Mouse (Mus musculus): ENCODE results near the gene Ppfibp2. TPM values are rescaled to one million over a fixed set of nuclear protein-coding genes. Genes with fewer than 3 reads are reported as not detected.

Gene Ppfibp2
- total RNA-seq, 2 experiments from 2014 or later = 5.0 to 6.5 TPM

Other genes with a start within 250 kb of the Ppfibp2 start
- gene Syt9, start 224.5 kb upstream of the Ppfibp2 start, total RNA-seq (2021) = 10 to 100 TPM in 1 of 2 experiments, 1 to 10 TPM in 1; 9.1 to 10.4 TPM
- 1 to 10 TPM; 8.8 to 9.5 TPM for gene Olfml1, start 27.8 kb upstream of the Ppfibp2 start, total RNA-seq (2021)
- gene 5330417H12Rik, start 30.0 kb downstream of the Ppfibp2 start, total RNA-seq (2021) = not detected
- not detected for gene Cyb5r2, start 162.8 kb downstream of the Ppfibp2 start, total RNA-seq (2021)
- gene Ovch2, start 206.0 kb downstream of the Ppfibp2 start, total RNA-seq (2021) = not detected
- gene Olfr467, start 217.1 kb downstream of the Ppfibp2 start, total RNA-seq (2021) = not detected
- not detected for gene Olfr469, start 230.3 kb downstream of the Ppfibp2 start, total RNA-seq (2021)

All from left cerebral cortex, postnatal 25 days (tissue).